Mouse (Mus musculus): ENCODE measurements at regions not wholly inside any gene's neighbourhood (a gene's known extent, or its start where the extent isn't known, plus 50 kb on each side); places are given as distances from the start of the nearest gene placed in this dataset.

DNA sequence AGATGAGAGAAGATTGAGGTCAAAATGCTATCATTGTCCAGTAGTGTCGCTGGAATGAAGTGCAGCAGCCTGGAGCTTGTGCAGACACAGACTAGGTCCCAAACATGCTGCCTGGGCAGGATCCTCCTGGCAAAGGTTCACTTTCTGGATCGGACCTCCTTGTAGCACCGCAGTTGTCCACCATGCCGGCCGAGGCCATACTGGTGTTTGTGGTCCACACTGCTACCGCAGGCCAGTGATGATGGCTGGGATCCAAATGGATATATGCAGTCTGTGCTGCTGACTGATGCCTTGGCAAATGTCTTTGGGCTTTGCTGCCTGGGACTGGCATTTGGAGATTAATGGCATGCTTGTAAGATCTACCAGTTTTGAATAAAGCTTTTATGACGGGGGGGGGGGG lies 174.5 kb upstream of the Tas2r134 start:
- ATAC-seq (replicated peaks; ENCODE audit: poor library complexity) = no peak

DNA sequence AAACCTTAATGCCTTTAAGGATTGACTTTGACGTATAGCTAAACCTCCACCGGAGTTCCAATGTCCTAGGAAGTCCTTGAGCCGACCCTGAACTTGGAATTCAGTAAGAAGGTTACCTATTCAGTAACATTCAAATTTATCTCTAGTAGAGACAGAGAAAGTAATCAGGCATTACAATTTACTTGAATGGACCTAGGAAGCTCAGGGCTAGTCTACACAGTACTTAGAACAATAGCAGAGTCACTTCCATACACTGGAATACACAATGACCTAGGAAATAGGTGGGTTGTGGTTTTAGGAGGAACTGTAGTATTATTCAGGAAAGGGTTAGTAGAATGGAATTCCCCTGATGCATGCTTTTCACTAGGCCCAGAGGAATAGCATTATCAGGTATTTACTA lies 179.2 kb upstream of the Tas2r134 start:
- no peak for ATAC-seq (replicated peaks; ENCODE audit: poor library complexity)

DNA sequence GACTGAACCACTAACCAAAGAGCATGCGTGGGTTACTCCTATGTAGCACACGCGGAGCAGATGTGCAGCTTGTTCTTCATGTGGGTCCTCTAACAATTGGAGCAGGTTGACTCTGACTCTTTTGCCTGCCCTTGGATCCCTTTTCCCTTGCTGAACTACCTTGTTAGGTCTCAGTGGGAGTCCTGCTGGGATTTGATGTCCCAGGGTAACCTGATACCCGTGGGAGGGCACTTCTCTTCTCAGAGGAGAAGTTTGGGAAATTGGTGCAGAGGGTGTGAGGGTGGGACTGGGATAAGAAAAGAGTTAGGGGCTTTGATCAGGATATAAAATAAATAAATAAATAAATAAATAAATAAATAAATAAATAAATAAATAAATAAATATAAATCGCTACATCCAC lies 179.7 kb upstream of the Tas2r134 start:
- no peak for ATAC-seq (replicated peaks; ENCODE audit: poor library complexity)

DNA sequence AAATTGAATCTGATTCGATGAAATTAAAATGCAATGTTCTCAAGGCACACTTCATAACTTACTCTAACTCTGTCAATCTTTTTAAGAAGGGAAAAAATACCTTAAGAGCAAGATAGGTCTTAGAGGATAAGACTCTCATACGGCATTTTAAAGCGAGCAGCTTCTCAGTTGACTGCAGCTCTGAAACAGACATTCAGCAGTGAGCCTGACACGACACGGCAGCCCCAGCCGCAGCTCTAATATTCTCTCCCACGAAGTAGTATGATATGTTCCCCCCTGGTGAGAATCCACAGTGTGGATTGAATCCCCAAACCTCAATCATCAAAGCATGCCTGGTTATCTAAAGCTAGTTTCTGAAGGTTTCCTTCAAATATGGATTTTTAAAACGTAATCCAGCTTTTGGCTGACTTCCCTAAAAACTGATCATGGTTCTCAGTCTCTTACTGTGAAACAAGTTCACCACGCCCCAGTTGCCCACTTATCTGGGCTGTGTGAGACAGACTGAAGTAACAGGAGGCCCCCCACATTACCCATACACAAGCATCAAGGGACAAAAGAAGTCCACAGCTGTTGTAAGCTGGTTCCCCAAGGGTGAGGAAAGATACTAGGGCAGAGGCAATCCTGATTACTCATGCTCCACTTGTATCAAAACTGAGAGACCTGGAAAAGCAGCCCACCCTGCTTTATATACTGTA lies 182.8 kb upstream of the Tas2r134 start:
- ATAC-seq (replicated peaks; ENCODE audit: poor library complexity) = no peak

DNA sequence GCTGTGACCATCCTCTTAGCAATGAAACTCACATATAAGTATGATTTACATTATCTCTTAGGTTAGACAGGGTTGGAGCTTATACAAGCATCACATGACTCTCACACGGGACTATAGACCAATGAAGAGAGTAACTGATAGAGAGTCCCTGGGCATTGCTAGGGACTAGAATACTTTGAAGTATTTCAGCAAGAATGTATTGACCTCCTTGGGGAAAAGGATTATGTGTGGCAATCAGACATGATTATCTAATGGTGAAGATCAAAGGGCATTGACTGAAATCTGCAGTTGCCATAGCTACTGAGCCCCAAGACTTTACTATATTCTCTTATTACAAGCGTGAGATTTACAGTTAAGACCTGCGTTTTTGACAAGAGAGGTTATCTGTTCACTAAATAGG lies 183.4 kb upstream of the Tas2r134 start:
- ATAC-seq (replicated peaks; ENCODE audit: poor library complexity) = no peak

DNA sequence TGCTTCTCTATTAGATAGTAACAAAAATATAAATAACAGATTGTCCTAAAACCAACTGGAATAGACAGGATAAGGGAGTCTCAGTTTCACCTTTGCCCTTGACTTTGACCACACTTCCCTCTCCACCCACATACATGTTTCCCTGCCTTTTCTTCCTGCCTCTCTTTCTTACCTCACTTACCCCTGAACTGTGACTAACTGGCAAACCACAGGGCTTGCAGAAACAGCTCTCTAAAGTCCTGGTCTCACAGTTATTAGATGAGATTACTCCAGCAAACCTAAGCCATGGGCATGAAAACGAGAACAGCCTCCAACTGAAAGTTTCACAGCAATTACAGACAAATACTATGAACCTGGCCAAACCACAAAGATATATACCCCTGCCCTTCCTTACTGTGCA lies 188.3 kb upstream of the Tas2r134 start:
- peak; percentile 68 for ATAC-seq (replicated peaks; ENCODE audit: poor library complexity)

DNA sequence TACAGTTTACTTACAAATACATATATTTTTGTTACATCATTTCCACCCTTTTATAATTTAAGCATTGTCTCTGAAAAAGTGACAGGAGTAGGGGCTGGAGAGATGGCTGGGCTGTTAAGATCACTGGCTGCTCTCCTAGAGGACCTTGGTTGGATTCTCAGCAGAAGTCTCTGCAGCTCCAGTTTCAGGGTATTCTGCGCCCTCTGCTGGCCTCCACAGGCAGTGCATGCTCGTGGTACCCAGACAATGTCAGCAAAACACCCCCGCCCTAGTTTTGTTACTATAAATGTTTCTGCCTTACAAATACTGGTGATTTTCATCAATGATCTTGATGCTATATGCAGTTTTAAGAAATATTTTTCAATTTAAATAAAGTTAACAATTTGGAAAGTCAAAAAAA lies 190.7 kb upstream of the Tas2r134 start:
- ATAC-seq (replicated peaks; ENCODE audit: poor library complexity) = peak; percentile 88

DNA sequence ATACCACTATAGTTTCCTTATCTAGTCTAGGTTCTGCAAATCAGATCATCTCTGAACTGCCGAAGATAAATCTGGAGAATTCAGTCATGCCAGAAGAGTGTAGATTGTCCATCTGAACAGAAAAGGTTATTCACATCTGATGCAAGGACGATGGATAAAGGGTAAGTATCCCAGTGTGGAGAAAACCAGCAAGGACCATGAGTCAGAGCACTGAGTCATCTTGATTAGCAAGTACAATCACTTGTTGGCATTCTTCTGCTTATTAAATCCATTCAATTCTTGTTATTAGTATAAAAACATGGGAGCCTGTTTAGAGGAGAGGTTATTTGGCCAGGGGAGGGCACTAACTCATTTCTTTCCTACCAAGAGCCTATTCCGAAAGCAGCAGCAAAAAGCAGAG lies 195.7 kb upstream of the Tas2r134 start:
- ATAC-seq (replicated peaks; ENCODE audit: poor library complexity) = no peak

DNA sequence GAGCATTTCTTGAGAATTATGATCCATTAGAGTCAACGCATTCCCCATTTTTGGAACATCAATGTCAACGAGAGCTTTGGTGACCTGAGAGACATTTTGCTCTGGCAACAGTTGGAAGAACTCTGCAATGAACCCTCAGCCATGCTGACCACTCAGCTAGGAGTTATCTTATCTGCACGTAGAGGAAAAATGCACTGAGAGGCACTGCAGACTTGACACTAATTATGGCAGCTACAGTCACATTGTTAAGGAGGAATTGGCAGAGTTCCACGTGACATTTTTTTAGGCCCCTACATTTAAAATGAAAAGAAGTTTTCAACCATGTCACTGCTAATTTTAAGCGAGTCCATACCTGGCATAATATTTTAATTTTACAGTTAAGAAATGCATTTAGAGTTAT lies 197.6 kb upstream of the Tas2r134 start:
- no peak for ATAC-seq (replicated peaks; ENCODE audit: poor library complexity)

DNA sequence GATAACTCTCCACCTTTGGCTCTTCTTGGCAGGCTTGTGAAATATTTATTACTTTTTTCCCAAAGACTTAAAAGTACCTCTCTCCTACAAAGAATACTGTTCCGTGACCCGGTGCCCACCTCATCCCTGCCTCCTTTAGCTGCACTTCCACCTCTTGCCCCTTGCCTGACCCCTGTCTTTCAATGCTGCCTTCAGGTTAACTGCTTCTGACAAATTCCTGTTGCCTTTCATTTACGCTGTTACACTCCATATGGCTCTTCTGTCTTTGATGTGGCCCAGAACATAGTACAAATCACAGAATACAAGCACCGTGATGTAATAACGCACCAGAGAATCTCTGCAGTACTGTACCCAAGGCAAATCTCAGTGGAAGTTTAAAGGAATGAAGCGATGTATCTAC lies 204.9 kb upstream of the Tas2r134 start:
- no peak for ATAC-seq (replicated peaks; ENCODE audit: poor library complexity)

DNA sequence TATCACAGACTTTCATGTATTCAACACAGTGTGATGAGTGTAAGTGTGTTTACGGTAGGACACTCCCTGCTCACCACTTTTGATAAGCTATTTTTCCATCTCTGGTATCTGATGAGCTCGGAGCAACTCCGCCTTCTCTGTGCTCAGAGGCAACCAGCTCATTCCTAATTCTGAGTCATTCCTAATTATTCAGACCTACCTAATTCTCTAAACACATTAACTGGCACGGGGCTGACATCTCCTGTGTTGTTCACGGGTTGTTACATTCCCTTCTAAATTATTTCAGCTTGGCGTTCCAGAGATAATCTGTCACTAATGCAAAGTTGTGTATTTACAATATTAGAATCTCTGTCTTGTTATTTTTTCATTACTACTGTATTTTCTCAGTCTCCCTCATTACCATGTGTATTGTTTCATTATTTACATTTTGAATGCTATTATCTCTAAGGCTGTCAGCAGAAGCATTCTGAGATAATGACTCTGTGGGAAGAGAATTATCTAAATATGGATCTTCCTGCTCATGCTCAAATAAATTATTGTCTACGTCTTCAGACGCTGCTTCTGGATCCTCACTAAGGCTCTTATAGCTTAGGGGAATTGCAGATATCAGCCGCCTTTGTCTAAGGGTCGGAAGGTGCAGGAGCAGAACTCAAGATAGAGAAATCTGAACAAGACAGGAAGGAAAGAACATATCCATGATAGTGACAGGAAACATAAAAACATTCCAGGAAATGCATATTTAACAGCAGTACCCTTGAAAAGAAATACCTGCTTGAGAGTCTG lies 209.2 kb upstream of the Tas2r134 start:
- no peak for ATAC-seq (replicated peaks; ENCODE audit: poor library complexity)

DNA sequence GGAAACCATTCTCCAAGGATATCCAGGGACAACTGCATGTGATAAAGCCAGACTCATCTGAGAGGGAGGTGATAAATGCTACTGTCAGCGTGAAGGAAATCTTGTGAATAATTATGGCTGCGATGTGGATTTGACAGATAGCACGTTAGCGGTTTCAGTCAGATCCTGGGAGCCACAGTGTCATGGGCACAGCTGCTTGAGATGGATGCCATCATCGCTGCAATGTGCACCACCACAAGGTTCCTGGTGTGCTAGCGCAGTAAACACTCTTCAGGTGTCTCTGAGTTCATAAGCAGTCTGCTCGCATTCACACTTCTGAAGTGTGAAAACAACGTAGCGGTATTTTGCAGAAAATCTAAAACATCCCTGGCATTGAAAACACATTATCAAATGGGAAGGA lies 238.9 kb upstream of the Tas2r134 start:
- no peak for ATAC-seq (replicated peaks; ENCODE audit: poor library complexity)

DNA sequence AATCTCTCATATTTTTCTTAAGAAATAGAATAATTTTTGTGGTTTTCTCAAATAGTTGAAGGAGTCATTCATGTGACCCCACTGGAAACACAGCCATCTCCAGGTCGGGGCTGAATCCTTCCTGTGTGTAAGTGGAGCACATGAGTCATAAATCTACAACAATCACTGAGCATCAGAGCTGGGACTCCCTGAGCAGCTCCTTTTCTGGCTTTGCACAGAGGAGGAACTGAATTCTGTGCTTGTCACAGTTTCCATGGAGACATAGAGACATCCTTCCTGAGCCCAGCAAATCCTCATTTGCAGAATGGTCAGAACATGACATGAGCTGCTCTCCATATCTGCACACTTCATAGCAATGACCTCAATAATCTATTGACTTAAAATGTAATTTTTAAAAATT lies 238.2 kb upstream of the Rnd3 start:
- no peak for ATAC-seq (replicated peaks; ENCODE audit: poor library complexity)

DNA sequence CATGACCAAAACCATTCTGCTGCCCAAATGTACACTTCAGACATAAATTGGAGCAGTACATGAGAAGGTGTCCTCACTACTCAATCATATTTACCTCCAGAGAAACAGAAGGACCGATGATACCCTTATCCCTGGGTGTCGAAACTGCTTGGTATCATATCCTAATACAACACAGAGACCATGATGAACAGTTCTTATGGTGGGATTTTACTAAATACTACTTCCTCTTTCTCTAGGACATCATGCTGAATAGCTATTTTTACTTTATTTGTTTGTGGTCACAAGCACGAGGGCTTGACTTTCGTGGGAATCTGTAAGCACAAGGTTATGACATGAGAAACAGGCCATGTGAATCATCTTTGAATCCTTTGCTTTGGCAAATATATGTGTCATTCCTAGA lies 227.7 kb upstream of the Rnd3 start:
- peak; percentile 86 for ATAC-seq (replicated peaks; ENCODE audit: poor library complexity)

DNA sequence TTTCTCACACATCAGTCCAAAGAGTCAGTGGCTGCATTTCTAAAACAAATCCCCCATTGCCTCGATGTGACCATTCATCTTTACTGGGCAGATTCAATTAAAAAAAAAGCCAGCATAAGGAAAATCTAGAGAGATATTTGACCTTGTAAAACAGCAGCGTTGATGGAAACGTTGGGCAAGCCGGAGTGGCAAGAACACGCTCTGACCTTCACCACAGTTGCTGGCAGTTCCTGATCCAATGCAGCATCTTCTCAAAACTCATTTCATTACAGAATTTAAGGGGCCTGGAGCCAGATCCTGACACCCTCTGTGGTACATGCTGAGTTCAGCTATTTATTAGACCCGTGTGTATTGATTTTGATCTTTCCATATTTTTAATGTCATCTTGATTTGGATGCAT lies 225.7 kb upstream of the Rnd3 start:
- ATAC-seq (replicated peaks; ENCODE audit: poor library complexity) = no peak

DNA sequence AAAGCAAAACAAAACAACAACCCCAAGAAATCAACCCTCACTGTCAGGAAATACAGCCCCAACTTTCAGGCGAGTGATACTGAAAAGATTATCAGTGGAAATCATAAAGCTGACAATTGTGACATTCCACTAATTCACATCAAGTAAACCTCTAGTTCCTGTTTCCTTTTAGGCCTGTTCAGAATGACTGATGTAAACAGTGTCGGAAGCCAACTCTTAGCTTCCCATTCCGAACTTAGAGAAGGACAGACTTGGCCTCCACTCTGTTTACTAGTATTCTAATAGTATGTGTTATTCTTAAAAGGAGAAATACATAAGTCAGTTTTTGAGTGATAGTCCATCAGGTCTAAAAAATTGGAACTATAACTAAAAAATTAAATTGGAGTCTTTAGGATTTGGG lies 223.9 kb upstream of the Rnd3 start:
- ATAC-seq (replicated peaks; ENCODE audit: poor library complexity) = no peak

DNA sequence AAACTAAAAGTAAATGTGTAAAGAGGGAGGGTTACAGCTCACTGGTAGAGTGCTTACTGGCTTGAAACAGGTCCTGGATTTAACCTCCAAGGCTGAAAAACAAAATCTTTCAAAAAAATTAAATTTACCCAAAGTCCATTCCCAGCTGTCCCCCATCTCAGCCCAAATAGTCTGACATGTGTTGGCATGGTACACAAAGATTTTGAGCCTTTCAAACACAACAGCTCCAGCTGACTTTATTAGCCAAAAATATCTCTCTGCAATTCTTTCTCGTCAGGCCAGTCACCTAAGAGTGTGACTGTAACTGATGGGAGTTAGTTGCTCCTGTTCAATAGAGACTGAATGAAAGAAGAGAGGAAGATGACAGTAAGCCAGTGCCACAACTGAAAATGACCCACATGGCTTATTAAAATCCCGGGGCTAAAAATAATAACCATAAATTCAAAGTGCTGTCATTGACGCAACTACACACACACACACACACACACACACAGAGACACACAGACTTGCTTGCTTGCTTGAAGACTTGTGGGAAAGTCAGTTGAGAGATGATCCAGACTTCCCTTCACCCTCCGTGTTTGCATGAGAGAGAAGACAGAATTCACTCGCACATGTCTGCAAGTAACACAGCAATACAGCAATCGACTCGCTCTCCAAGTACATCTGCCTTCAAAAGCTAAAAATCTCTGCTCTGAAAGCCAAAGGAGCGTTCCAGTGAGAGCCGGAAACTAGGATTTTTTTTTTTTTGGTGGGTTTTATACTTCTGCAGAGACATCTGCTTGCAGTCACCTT lies 214.1 kb upstream of the Rnd3 start:
- ATAC-seq (replicated peaks; ENCODE audit: poor library complexity) = no peak

DNA sequence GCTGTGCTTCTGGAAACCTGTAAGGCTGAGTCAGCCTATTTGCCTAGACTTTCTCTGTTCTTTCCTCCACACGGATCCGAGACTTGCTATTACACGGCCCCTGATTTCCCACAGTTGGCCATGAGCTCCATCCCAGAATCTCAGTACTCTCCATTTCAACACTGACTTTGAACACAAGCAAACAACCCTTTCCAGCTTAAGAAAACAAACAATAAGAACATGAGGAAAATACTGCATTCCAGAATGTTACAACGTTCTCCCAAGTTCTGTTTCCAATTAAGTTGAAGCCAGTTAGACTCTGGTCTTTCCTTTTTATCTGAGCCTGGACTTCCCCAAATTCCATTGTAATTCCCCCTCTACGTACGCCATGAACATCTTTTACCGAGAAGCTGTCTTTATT lies 206.4 kb upstream of the Rnd3 start:
- no peak for ATAC-seq (replicated peaks; ENCODE audit: poor library complexity)

DNA sequence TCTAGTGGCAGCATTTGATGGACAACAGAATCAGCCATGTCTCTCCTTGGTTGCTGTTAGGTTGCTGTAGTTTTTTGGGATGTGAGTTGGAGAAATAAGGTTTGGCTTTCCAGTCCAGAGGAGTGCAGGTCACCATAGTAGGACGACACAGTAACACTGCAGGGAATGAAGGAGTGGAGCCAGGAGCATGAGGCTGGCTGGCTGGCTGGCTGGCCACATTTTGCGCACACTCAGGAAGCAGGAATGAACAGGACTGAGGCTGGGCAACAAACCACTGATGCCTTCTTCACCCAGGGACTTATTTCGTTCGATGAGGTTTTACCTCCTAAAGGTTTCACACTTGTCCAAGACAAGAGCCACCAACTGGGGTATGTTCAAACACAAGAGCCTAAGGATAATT lies 205.9 kb upstream of the Rnd3 start:
- ATAC-seq (replicated peaks; ENCODE audit: poor library complexity) = no peak

DNA sequence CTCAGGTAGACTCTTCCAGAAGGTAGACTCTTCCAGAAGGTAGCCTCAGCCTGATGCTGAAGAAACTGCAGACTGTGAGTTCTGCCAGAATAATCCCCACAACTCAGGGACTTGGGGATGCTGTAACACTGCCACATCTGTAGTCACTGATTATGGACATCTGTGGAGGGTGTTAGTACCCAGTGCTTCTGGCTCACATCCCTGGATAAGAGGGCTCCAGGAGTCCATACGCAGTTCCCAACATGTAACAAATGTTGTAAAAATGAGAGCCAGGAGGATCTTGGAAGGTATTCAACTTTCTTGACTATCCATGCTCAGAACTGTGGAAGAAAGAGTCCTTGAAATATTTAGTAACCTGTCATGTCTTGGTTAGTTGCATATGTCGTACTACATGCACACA lies 200.7 kb upstream of the Rnd3 start:
- ATAC-seq (replicated peaks; ENCODE audit: poor library complexity) = no peak

DNA sequence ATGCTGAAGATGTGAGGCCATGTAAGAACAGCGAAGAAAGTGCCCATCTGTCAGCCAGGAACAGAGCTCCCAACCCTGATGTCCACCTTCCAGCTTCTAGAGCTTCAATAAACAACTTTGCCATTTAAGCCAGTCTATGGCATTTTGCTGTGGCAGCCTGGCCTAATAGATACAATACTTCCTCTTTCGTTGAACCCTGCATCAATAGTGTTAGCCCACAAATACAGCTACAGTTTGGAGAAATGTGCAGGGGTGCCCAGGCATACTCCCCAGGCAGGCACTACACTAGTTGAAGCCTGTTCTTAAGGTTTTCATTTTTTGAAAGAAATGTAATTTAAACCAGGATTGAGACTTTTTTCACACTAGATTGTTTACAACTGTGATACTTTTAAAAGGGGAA lies 199.9 kb upstream of the Rnd3 start:
- peak; percentile 44; the same call in 1 of the 2 replicates for ATAC-seq (replicated peaks; ENCODE audit: poor library complexity)

DNA sequence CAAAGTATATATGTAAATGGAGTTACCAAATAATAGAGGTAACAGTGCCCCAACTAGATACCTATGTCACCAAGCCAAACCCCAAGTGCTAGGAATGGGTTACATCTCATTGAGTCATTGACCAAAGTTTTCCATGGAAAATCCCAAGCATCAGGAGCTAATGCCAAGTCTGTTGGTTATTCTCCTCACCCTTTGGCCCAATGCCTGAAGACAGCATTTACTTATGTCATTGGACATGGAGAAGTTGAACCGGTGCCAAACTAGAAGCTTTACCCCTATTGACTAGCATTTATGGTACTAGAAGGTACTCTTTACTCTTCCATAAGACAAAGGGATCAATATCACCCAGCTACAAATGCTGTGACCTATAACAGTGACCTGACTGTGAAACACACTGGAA lies 198.2 kb upstream of the Rnd3 start:
- no peak for ATAC-seq (replicated peaks; ENCODE audit: poor library complexity)
